Mouse (Mus musculus) small intestine, adult 2 months (tissue): ENCODE results near the gene Dnm1.

Experiments
- CTCF ChIP-seq: fragments of 200-500 bp; IDR thresholded peaks from 2 replicates; pipeline ENCODE4 v1.5.1; 2012; ENCODE audit warnings: low read depth, mild to moderate bottlenecking, control low read depth, inconsistent platforms, low read length, moderate library complexity, mixed read lengths; ENCODE audit not compliant: insufficient replicate concordance, insufficient read length; ENCODE audit errors: extremely low read depth
- POLR2A ChIP-seq: fragments of 200-500 bp; IDR thresholded peaks from 2 replicates; pipeline ENCODE4 v1.6.1; 2012; ENCODE audit warnings: low read depth, mild to moderate bottlenecking, control low read depth, inconsistent platforms, low read length, moderate library complexity

GRCm38 (mm10) chr2:32349625-32350255 lies 3.4 kb downstream of the Dnm1 start:
- TF ChIP-seq CTCF (no peak), POLR2A (no peak)
